Mouse (Mus musculus): ENCODE data around the gene Ptafr.

DNA sequence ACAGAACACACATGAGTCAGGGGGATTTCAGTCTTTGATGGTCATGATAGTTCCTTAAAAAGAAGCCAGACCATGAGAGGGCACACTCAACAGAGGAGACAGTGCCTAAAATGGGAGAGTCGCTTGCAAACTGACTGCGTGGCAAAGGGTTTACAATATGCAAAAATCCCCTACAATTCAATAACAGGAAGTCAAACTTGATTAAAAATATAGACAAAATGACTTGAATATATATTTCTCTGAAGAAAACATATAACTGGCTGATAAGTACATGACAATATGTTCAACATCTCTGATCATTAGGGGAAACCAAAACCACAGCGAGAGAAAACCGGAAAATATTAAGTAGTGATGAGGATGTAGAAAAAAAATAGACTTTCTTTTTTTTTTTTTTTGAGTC lies 22.4 kb downstream of the Ptafr start:
- TF ChIP-seq EP300 (IDR thresholded peaks at IDR 0.05; ENCODE audit: insufficient read depth, low read depth, low read length): no peak
- TF ChIP-seq CTCF (IDR thresholded peaks at IDR 0.05; ENCODE audit: low read depth, low read length): no peak
- TF ChIP-seq POLR2A (IDR thresholded peaks at IDR 0.05; ENCODE audit: insufficient read depth, low read length): no peak
